Mouse (Mus musculus): ENCODE measurements around the gene Dcps.

GRCm38 (mm10) chr9:35123804-35124677, 51.8 kb downstream of the Dcps start:
- TF ChIP-seq CTCF (IDR thresholded peaks at IDR 0.05; ENCODE audit: control insufficient read depth, insufficient read depth, low read length), result no peak
- no peak for TF ChIP-seq POLR2A (IDR thresholded peaks at IDR 0.05; ENCODE audit: borderline replicate concordance, control insufficient read depth, low read depth, low read length)

Measured in bone marrow, adult 2 months (tissue).